Mouse (Mus musculus): Measurements from ENCODE around the gene Rufy4. TPM values are rescaled to one million over a fixed set of nuclear protein-coding genes. Genes with fewer than 3 reads are reported as not detected.
"Not testable (repeated sequence)": the region's sequence is repeated elsewhere in the genome, so short reads cannot be mapped to it uniquely, and the experiment has no call there.

Gene Rufy4
- polyA plus RNA-seq, 1 experiment from 2014 or later: 0.45 TPM

DNA sequence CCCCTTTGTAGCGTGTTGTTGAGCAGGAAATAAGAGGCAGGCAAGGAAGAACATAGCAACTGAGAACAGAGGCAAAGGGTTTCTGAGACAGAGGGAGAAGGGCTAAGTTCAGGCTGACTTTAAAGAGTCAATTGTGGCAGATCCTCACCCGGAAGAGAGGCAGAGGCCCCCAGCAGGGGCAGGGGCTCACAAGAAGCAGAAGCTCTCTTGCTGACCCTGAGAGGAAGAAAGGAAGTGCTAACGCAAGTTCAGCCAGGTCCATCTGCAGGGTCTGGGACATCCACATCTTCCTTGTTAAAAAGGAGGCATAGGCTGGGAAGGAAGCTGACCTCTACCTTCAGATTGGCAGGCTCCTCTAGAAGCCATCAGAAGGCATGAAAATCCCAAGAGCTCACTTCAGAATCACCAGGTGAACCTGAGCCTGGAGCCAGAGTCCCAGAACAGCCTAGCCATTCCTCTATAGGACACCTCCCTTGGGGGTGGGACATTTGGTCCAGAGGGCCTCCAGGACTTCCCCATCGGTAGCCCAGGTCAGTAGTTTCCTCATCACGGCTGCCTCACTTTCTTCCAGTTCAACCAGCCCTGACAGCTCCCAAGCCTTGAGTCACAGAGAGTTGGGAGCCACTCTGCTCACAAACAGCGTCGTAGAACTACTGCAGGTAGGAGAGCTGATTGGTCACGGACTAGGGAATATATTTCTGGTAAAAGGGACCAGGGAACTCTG lies 28.3 kb downstream of the Rufy4 start, which contains the start of gene Cxcr2:
TSS of gene Cxcr2 (plus strand) at position 529 of the 724 bp plus-strand sequence.
- peaks cover 10% of the 10 kb centered on the region for H3K4me1 ChIP-seq (ENCODE audit: control insufficient read depth, insufficient read depth, low read length)
- ATAC-seq (replicated peaks; ENCODE audit: extremely low read depth, insufficient read depth, low FRiP score): no peak
- no peaks in the 10 kb centered on the region for H3K27me3 ChIP-seq (ENCODE audit: control insufficient read depth, insufficient read depth, low read length)
- no peak within 1 kb of the TSS for H3K9ac ChIP-seq (ENCODE audit: low read length)
- H3K9me3 ChIP-seq (replicated peaks; ENCODE audit: control insufficient read depth, low read length): no peaks in the 10 kb centered on the region
- no peak within 1 kb of the TSS for H3K4me3 ChIP-seq (ENCODE audit: low read length)
- no peak within 1 kb of the TSS for H3K27ac ChIP-seq (ENCODE audit: low read length)
- WGBS: 60% methylated on average over 8 of the region's 8 CpGs
- no peak within 1 kb of the TSS for H3K4me2 ChIP-seq (ENCODE audit: low read depth, low read length)
- no peaks in the 10 kb centered on the region for H3K36me3 ChIP-seq (ENCODE audit: control insufficient read depth, insufficient read depth)

DNA sequence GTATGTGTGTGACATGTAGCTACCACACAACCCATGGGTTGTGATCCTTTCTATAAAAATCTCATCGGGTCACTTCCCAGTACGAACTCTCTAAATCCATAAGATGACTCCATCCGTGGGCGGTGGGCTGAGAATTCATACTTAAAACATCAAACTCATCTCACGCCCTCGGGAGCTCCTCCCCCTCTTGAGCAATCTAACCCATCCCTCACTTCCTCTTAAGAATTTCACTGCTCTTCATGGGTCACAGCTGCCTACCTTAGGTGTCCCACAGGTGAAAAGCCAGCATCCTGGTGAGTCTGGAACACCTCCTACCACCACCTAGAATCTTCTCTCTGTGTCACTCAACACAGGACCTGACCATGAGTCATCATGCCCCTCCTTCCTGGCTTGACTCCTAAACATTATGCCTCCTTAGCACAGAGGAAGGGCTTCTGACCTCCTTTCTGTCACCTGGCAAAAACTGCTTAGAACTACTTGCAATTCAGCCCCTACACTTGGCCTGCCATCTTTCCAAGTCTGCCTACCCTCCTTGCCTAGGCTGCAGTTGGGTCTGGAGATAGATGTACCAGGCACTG lies 30.2 kb downstream of the Rufy4 start:
- ATAC-seq (replicated peaks; ENCODE audit: extremely low read depth, insufficient read depth, low FRiP score): no peak
- H3K27ac ChIP-seq (ENCODE audit: low read length): no peak overlapping the region
- H3K9me3 ChIP-seq (replicated peaks; ENCODE audit: control insufficient read depth, low read length): no peaks in the 10 kb centered on the region
- peaks cover 10% of the 10 kb centered on the region for H3K4me1 ChIP-seq (ENCODE audit: control insufficient read depth, insufficient read depth, low read length)
- no peak overlapping the region for H3K4me2 ChIP-seq (ENCODE audit: low read depth, low read length)
- no peaks in the 10 kb centered on the region for H3K27me3 ChIP-seq (ENCODE audit: control insufficient read depth, insufficient read depth, low read length)
- WGBS: 74% methylated on average over 6 of the region's 6 CpGs
- no peak overlapping the region for H3K9ac ChIP-seq (ENCODE audit: low read length)
- H3K4me3 ChIP-seq (ENCODE audit: low read length): no peak overlapping the region
- no peaks in the 10 kb centered on the region for H3K36me3 ChIP-seq (ENCODE audit: control insufficient read depth, insufficient read depth)

DNA sequence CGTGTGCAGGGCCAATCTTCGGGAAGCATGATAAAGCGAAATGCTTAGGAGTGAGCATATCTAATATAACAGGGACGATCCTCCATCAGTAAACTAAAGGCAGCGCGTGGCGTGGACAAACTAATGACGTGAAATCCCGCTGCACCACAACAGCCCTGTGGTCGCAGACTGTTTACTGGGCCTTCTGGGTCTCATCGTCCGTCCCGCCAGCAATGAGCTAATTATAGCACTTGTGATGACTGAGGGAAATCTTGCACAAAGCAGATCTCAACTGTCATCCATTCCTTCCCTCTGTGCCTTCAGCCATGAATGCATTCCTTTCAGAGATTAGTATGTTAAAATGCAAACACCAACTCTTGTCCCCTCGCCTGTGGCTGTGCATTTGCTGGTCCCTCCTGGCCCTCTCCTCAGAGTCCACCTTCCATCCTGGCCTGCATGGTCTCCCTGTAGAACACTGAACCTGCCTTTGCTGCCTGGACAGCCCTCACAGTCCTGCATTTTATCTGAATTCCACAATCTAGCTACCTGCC lies 31.1 kb downstream of the Rufy4 start:
- peak overlapping the region; percentile 41; the same call in 1 of the 2 replicates for H3K27ac ChIP-seq (ENCODE audit: low read length)

DNA sequence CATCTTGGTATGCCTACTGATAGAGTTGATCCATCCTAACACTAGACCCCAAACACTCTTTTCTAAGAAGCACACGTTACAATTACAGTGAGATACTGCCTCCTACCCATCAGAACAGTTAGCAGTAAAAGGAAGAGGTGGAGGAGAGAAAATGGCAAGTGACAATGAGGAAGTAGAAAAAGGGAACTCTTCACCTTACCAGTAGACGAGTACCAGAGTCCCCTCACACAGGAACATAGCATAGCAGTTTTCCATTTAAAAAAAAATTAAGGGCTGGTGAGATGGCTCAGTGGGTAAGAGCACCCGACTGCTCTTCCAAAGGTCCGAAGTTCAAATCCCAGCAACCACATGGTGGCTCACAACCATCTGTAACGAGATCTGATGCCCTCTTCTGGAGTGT lies 34.3 kb downstream of the Rufy4 start:
- not testable (repeated sequence) for H3K27ac ChIP-seq (ENCODE audit: low read length); ATAC-seq (replicated peaks; ENCODE audit: extremely low read depth, insufficient read depth, low FRiP score); H3K9ac ChIP-seq (ENCODE audit: low read length); H3K36me3 ChIP-seq (ENCODE audit: control insufficient read depth, insufficient read depth); H3K4me3 ChIP-seq (ENCODE audit: low read length); H3K9me3 ChIP-seq (replicated peaks; ENCODE audit: control insufficient read depth, low read length); H3K27me3 ChIP-seq (ENCODE audit: control insufficient read depth, insufficient read depth, low read length); H3K4me2 ChIP-seq (ENCODE audit: low read depth, low read length)
- 70% methylated on average over 4 of the region's 5 CpGs for WGBS
- H3K4me1 ChIP-seq (ENCODE audit: control insufficient read depth, insufficient read depth, low read length): peaks cover 10% of the 10 kb centered on the region

More for the DNA sequence above, 31.1 kb downstream of the Rufy4 start:
- ATAC-seq (replicated peaks; ENCODE audit: extremely low read depth, insufficient read depth, low FRiP score): peak; percentile 63
- H3K27me3 ChIP-seq (ENCODE audit: control insufficient read depth, insufficient read depth, low read length): no peaks in the 10 kb centered on the region
- H3K4me1 ChIP-seq (ENCODE audit: control insufficient read depth, insufficient read depth, low read length): peaks cover 10% of the 10 kb centered on the region
- 47% methylated on average over 14 of the region's 14 CpGs for WGBS
- no peaks in the 10 kb centered on the region for H3K36me3 ChIP-seq (ENCODE audit: control insufficient read depth, insufficient read depth)
- no peak overlapping the region for H3K9ac ChIP-seq (ENCODE audit: low read length)
- no peak overlapping the region for H3K4me3 ChIP-seq (ENCODE audit: low read length)
- no peaks in the 10 kb centered on the region for H3K9me3 ChIP-seq (replicated peaks; ENCODE audit: control insufficient read depth, low read length)
- peak overlapping the region; percentile 28; the same call in 1 of the 2 replicates for H3K4me2 ChIP-seq (ENCODE audit: low read depth, low read length)

DNA sequence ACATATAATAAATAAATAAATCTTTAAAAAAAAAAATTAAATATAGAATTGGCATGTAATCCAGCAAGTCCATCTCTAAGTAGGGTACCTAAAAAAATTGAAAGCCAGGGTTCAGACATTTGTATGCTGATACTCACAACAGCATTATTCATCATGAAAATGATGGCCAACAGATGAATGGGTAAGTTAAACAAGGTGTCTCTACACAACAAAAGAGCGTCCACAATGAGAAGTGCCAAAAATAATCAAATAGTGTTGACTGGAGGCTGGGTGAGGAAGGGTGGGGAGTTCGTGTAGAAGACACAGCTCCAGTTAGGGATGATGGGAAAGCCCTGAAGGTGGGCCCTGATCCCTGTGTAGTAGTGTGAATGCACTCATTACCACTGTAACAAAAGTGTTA lies 34.7 kb downstream of the Rufy4 start:
- no peak for ATAC-seq (replicated peaks; ENCODE audit: extremely low read depth, insufficient read depth, low FRiP score)
- Histone ChIP-seq H3K4me2 (ENCODE audit: low read depth, low read length) (no peak overlapping the region), H3K36me3 (ENCODE audit: control insufficient read depth, insufficient read depth) (no peaks in the 10 kb centered on the region), H3K4me3 (ENCODE audit: low read length) (no peak overlapping the region), H3K27ac (ENCODE audit: low read length) (no peak overlapping the region), H3K4me1 (ENCODE audit: control insufficient read depth, insufficient read depth, low read length) (peaks cover 10% of the 10 kb centered on the region), H3K27me3 (ENCODE audit: control insufficient read depth, insufficient read depth, low read length) (no peaks in the 10 kb centered on the region), H3K9me3 (replicated peaks; ENCODE audit: control insufficient read depth, low read length) (no peaks in the 10 kb centered on the region), H3K9ac (ENCODE audit: low read length) (no peak overlapping the region)
- WGBS: 45% methylated on average over 2 of the region's 2 CpGs

DNA sequence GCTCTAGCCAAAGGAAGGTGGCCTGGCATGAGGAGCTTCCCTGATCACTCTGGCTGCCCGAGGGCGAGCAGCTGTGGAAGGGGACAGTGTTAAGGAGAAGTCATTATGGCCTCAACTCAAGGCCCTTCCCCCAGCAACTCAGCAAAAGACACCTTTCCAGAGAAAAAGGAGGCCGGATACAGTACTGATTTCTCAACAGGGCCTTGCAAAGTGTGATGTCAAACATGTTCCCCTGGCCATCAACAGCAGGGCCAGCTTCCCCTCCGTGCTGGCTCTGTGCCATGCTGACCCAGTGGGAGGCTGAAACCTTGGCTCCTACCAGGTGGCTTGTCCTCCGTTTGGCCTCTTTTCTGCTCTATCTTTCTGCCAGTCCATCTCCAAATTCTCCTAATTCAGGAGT lies 41.8 kb downstream of the Rufy4 start:
- Histone ChIP-seq H3K27me3 (ENCODE audit: control insufficient read depth, insufficient read depth, low read length) (no peaks in the 10 kb centered on the region), H3K9ac (ENCODE audit: low read length) (no peak overlapping the region), H3K4me1 (ENCODE audit: control insufficient read depth, insufficient read depth, low read length) (no peaks in the 10 kb centered on the region), H3K9me3 (replicated peaks; ENCODE audit: control insufficient read depth, low read length) (no peaks in the 10 kb centered on the region), H3K4me3 (ENCODE audit: low read length) (no peak overlapping the region), H3K36me3 (ENCODE audit: control insufficient read depth, insufficient read depth) (no peaks in the 10 kb centered on the region), H3K4me2 (ENCODE audit: low read depth, low read length) (no peak overlapping the region), H3K27ac (ENCODE audit: low read length) (no peak overlapping the region)
- WGBS: 64% methylated on average over 5 of the region's 5 CpGs
- no peak for ATAC-seq (replicated peaks; ENCODE audit: extremely low read depth, insufficient read depth, low FRiP score)

DNA sequence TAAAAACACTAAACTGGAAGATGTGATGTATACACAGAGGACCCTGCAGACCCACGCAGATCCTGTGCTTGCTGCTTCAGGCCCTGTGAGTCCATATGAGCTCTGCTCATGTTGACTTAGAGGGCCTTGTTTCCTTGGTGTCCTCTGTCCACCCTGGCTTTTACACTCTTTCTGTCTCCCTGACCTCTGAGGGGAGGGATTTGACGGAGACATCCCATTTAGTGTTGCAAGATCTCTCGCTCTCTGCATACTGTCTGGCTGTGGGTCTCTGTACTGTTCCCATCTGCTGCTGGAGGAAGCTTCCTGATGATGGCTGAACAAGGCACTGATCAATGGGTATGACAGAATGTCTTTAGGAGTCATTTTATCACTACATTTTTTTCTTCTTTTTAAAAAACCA lies 44.4 kb downstream of the Rufy4 start:
- ATAC-seq (replicated peaks; ENCODE audit: extremely low read depth, insufficient read depth, low FRiP score): no peak
- Histone ChIP-seq H3K4me3 (ENCODE audit: low read length) (no peak overlapping the region), H3K9ac (ENCODE audit: low read length) (no peak overlapping the region), H3K27ac (ENCODE audit: low read length) (no peak overlapping the region), H3K27me3 (ENCODE audit: control insufficient read depth, insufficient read depth, low read length) (no peaks in the 10 kb centered on the region), H3K4me2 (ENCODE audit: low read depth, low read length) (no peak overlapping the region), H3K9me3 (replicated peaks; ENCODE audit: control insufficient read depth, low read length) (no peaks in the 10 kb centered on the region), H3K36me3 (ENCODE audit: control insufficient read depth, insufficient read depth) (no peaks in the 10 kb centered on the region), H3K4me1 (ENCODE audit: control insufficient read depth, insufficient read depth, low read length) (no peaks in the 10 kb centered on the region)
- 92% methylated on average over 3 of the region's 3 CpGs for WGBS

DNA sequence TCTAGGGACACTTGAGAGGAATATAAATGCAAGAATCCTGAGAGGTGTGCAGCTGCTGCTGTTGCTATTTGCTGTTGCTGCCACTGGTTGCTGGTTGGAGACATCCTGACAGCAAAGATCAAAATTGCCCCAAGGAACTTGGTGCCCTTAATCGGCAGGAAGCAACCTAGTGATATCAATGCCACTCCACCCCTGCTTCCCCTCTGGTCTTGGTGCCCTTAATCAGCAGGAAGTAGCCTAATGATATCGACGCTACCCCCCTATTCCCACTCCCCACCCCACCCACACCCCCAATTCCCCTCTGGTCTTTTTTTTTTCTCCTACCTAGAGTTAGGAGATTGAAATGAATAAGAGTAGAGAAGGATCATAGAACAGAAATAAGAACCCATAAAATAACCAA lies 47.4 kb downstream of the Rufy4 start:
- Histone ChIP-seq H3K4me1 (ENCODE audit: control insufficient read depth, insufficient read depth, low read length) (no peaks in the 10 kb centered on the region; the same call in 1 of the 2 replicates), H3K36me3 (ENCODE audit: control insufficient read depth, insufficient read depth) (no peaks in the 10 kb centered on the region), H3K9me3 (replicated peaks; ENCODE audit: control insufficient read depth, low read length) (no peaks in the 10 kb centered on the region), H3K9ac (ENCODE audit: low read length) (no peak overlapping the region), H3K27me3 (ENCODE audit: control insufficient read depth, insufficient read depth, low read length) (no peaks in the 10 kb centered on the region), H3K27ac (ENCODE audit: low read length) (no peak overlapping the region), H3K4me2 (ENCODE audit: low read depth, low read length) (no peak overlapping the region), H3K4me3 (ENCODE audit: low read length) (no peak overlapping the region)
- WGBS: 48% methylated on average over 3 of the region's 3 CpGs
- no peak for ATAC-seq (replicated peaks; ENCODE audit: extremely low read depth, insufficient read depth, low FRiP score)

DNA sequence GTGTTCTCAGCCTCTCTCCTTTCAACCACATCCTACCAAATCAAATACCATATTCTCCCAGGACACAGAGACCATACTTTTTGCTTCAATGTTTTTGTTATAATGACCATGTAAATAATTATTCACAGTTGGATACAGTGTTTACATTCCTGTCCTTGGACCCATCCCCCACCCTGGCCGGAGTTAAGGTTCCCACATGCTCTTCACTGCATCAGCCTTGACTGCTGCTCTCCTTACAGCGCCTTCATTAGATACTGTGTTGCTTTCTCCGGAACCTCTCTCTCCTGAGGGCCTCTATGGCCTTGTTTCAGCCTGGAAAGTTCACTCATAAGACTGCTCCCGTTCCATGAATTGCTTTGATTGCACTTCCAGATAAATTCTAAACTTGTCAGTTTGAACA lies 50.4 kb downstream of the Rufy4 start:
- Histone ChIP-seq H3K4me3 (ENCODE audit: low read length) (no peak overlapping the region), H3K27ac (ENCODE audit: low read length) (no peak overlapping the region), H3K9ac (ENCODE audit: low read length) (no peak overlapping the region), H3K36me3 (ENCODE audit: control insufficient read depth, insufficient read depth) (no peaks in the 10 kb centered on the region), H3K4me1 (ENCODE audit: control insufficient read depth, insufficient read depth, low read length) (peaks cover 7% of the 10 kb centered on the region; the same call in 1 of the 2 replicates), H3K9me3 (replicated peaks; ENCODE audit: control insufficient read depth, low read length) (no peaks in the 10 kb centered on the region), H3K4me2 (ENCODE audit: low read depth, low read length) (no peak overlapping the region), H3K27me3 (ENCODE audit: control insufficient read depth, insufficient read depth, low read length) (no peaks in the 10 kb centered on the region)
- no peak for ATAC-seq (replicated peaks; ENCODE audit: extremely low read depth, insufficient read depth, low FRiP score)
- 67% methylated on average over 4 of the region's 4 CpGs for WGBS
